Mouse (Mus musculus) stomach, embryonic 16.5 days (tissue): ENCODE results near the gene Slc4a1ap. TPM values are rescaled to one million over a fixed set of nuclear protein-coding genes. Genes with fewer than 3 reads are reported as not detected.
"Not testable (repeated sequence)": the region's sequence is repeated elsewhere in the genome, so short reads cannot be mapped to it uniquely, and the experiment has no call there.

Source experiments
- ATAC-seq: fragments of 200-750 bp; cut with Nextera tagmentation; 2 replicates; pipeline ENCODE4 v1.8.0; 2017; ENCODE audit warnings: moderate number of reproducible peaks, moderate TSS enrichment; ENCODE audit not compliant: insufficient read depth, low FRiP score
- H3K27ac ChIP-seq: fragments of 300-500 bp; sonication (generic); 2 replicates; pipeline ENCODE4 v1.5.1; 2014; ENCODE audit warnings: low read length
- H3K27me3 ChIP-seq: fragments of 300-500 bp; sonication (generic); 2 replicates; pipeline ENCODE4 v1.6.1; 2014; ENCODE audit warnings: low read length, control low read depth, mixed read lengths; ENCODE audit not compliant: control insufficient read depth, insufficient read depth
- H3K36me3 ChIP-seq: fragments of 300-500 bp; sonication (generic); 2 replicates; pipeline ENCODE4 v1.6.1; 2014; ENCODE audit warnings: low read length; ENCODE audit not compliant: control insufficient read depth, insufficient read depth
- H3K4me1 ChIP-seq: fragments of 300-500 bp; sonication (generic); 2 replicates; pipeline ENCODE4 v1.6.1; 2014; ENCODE audit warnings: low read length, control low read depth, mixed read lengths; ENCODE audit not compliant: control insufficient read depth, insufficient read depth
- H3K4me2 ChIP-seq: fragments of 300-500 bp; sonication (generic); 2 replicates; pipeline ENCODE4 v1.6.1; 2014; ENCODE audit warnings: low read depth, low read length, mixed read lengths
- H3K4me3 ChIP-seq: fragments of 300-500 bp; sonication (generic); replicated peaks from 2 replicates; pipeline ENCODE4 v1.5.1; 2014; ENCODE audit warnings: mild to moderate bottlenecking, low read length
- H3K9ac ChIP-seq: fragments of 300-500 bp; sonication (generic); 2 replicates; pipeline ENCODE4 v1.6.1; 2014; ENCODE audit warnings: low read length
- H3K9me3 ChIP-seq: fragments of 300-500 bp; sonication (generic); replicated peaks from 2 replicates; pipeline ENCODE4 v1.6.1; 2016; ENCODE audit warnings: low read length, control low read depth; ENCODE audit not compliant: control insufficient read depth
- WGBS: fragments of 180-500 bp; shearing (Covaris S2); extraction: QIAGEN DNeasy Blood & Tissue Kit; methylation state at CpG from one replicate; pipeline ENCODE4 v1.1.7; 2014; 5-methylcytosine and 5-hydroxymethylcytosine counted together
- polyA plus RNA-seq: library from polyadenylated mRNA; unstranded; fragments of >200 nt; fragmentation: Nextera tagmentation; extraction: Ambion mirVana; gene quantifications from 2 replicates; pipeline ENCODE4 v1.2.1, GENCODE M21; 2015

The Slc4a1ap gene
- polyA plus RNA-seq, 1 experiment from 2014 or later = 24.0 TPM

DNA sequence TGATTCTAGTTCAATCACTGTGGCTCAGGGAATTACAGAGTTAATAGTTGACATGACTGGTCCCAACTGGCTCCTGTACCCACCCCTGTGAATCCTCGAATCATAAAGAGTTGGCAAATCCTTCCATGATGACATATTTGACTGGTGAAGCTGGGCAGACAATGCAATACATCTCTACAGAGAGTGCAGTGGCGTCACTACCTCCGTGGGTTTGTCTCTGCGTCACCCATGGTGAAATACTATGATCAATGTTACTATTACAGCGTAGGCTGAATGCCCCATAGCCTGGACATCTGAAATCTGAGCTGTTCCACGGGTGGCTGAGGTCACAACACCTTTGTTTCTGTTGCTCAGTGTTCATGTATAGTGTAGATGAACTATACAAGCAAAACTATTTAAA lies 54.5 kb downstream of the Slc4a1ap start:
- WGBS = 65% methylated on average over 6 of the region's 6 CpGs

DNA sequence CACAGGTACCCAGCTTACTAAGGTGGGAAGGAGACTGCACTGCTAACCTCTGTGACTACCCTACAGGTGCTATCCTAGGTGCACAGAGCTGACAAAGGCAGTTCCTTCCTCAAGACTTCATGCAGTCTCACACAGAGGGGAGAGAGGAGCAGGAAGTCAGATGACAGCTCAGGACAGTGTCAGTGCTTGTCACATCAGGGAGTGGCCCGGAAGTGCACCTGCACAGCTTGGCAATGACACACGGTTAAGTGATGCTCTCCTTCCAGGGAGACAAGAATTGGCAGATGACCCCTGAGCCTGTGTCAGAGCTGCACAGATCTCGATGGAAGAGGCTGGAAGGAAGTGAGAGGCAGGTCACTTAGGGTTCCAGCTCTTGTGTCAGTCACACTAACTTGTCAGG lies 55.1 kb downstream of the Slc4a1ap start:
- no peak overlapping the region for H3K27ac ChIP-seq
- 57% methylated on average over 3 of the region's 3 CpGs for WGBS
- H3K4me3 ChIP-seq = no peak overlapping the region
- H3K9me3 ChIP-seq = no peaks in the 10 kb centered on the region
- ATAC-seq = no peak
- no peak overlapping the region for H3K4me2 ChIP-seq
- H3K9ac ChIP-seq = no peak overlapping the region
- H3K27me3 ChIP-seq = no peaks in the 10 kb centered on the region
- no peaks in the 10 kb centered on the region for H3K4me1 ChIP-seq
- H3K36me3 ChIP-seq = no peaks in the 10 kb centered on the region

More for the DNA sequence above, 54.5 kb downstream of the Slc4a1ap start:
- no peak overlapping the region for H3K9ac ChIP-seq
- no peaks in the 10 kb centered on the region for H3K4me1 ChIP-seq
- ATAC-seq = no peak
- H3K27me3 ChIP-seq = no peaks in the 10 kb centered on the region
- H3K9me3 ChIP-seq = no peaks in the 10 kb centered on the region
- no peak overlapping the region for H3K27ac ChIP-seq
- H3K4me2 ChIP-seq = no peak overlapping the region
- no peaks in the 10 kb centered on the region for H3K36me3 ChIP-seq
- no peak overlapping the region for H3K4me3 ChIP-seq

DNA sequence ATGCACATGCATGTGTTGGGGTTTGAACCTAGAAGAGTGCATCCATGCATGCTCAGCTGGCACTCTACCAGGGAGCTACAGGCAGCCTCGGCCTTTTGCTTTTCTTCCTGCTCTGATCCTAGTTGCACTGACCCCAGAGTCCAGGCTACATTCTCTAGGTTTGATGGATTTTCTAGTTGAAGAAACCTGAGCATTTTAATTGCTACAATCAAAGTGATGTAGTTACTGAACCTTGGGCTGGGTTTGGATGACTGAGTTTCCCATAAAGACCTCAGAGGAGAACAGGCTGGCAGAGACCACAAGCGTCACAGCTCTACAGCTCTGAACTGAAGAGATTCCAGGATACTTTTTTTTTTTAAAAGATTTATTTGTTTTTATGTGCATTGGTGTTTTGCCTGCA lies 56.5 kb downstream of the Slc4a1ap start:
- H3K36me3 ChIP-seq = no peaks in the 10 kb centered on the region
- no peaks in the 10 kb centered on the region for H3K27me3 ChIP-seq
- H3K4me1 ChIP-seq = no peaks in the 10 kb centered on the region
- ATAC-seq = no peak
- H3K9ac ChIP-seq = no peak overlapping the region
- WGBS = 77% methylated on average over 2 of the region's 2 CpGs
- H3K9me3 ChIP-seq = no peaks in the 10 kb centered on the region
- no peak overlapping the region for H3K4me3 ChIP-seq
- H3K4me2 ChIP-seq = no peak overlapping the region
- H3K27ac ChIP-seq = no peak overlapping the region

DNA sequence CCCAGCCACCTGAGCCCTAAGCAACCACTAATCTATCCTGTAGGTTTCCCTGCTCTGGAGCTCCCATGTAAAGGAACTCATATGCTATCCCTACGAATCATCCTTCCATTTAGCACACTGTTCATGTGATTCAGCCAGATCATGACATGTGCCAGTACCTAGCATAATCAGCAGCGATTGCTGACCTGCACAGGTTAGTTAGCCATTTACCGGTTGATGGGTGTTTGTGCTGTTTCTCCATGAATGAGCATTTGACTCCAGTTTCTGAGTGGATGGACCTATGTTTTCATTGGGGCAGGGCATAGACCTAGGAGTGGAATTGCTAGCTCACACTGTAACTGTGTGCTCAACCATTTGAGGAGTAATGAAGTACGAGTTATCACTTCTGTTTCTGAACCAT lies 58.7 kb downstream of the Slc4a1ap start:
- H3K4me2 ChIP-seq = no peak overlapping the region
- H3K9ac ChIP-seq = no peak overlapping the region
- no peak for ATAC-seq
- no peak overlapping the region for H3K4me3 ChIP-seq
- no peaks in the 10 kb centered on the region for H3K36me3 ChIP-seq
- WGBS = 89% methylated on average over 4 of the region's 4 CpGs
- no peak overlapping the region for H3K27ac ChIP-seq
- H3K4me1 ChIP-seq = no peaks in the 10 kb centered on the region
- 0 out of 2 replicates have a peak, but pooled peaks cover 3% of the 10 kb centered on the region for H3K9me3 ChIP-seq
- no peaks in the 10 kb centered on the region for H3K27me3 ChIP-seq

DNA sequence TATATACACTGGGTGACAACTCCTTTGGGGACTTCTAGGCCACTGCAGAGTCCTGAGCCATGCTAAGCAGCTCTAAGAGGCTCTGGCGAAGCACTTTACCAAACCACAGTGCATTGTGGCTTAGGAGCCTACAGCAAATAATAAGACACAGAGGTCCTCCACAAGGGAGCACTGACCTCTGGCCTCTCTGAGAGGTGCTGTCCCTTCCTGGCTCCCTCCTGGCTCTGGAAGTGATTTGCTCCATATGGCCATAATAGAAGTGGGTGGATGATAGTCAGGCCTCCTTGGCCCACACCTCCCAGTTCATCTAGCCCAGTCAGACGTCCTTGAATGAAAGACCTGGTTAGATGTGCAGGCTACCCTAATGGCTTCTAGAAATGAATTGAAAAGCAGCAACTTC lies 61.2 kb downstream of the Slc4a1ap start:
- 0 out of 2 replicates have a peak, but pooled peaks cover 3% of the 10 kb centered on the region for H3K9me3 ChIP-seq
- H3K4me2 ChIP-seq = no peak overlapping the region
- no peaks in the 10 kb centered on the region for H3K27me3 ChIP-seq
- H3K4me1 ChIP-seq = no peaks in the 10 kb centered on the region
- no peak overlapping the region for H3K9ac ChIP-seq
- no peak for ATAC-seq
- 74% methylated on average over 2 of the region's 2 CpGs for WGBS
- H3K27ac ChIP-seq = no peak overlapping the region
- H3K36me3 ChIP-seq = no peaks in the 10 kb centered on the region
- H3K4me3 ChIP-seq = no peak overlapping the region

DNA sequence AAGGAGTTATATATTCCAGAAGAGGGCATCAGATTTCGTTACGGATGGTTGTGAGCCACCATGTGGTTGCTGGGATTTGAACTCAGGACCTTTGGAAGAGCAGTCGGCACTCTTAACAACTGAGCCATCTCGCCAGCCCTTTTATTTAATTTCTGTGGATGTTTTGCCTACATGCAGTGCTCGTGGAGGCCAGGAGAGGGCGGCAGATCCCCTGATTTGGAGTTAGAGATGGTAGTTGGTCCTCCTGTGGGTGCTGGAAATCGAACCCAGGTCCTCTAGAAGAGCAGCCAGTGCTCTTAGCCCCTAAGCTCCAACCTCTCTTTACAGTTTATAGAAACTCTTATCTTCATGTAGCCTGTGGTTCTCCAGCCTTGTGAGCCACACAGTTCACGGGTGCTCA lies 61.9 kb downstream of the Slc4a1ap start:
- WGBS = 84% methylated on average over 8 of the region's 8 CpGs
- H3K4me1 ChIP-seq, H3K36me3 ChIP-seq, H3K4me3 ChIP-seq, H3K27ac ChIP-seq, H3K4me2 ChIP-seq, H3K9ac ChIP-seq, H3K9me3 ChIP-seq, ATAC-seq, H3K27me3 ChIP-seq: not testable (repeated sequence)

DNA sequence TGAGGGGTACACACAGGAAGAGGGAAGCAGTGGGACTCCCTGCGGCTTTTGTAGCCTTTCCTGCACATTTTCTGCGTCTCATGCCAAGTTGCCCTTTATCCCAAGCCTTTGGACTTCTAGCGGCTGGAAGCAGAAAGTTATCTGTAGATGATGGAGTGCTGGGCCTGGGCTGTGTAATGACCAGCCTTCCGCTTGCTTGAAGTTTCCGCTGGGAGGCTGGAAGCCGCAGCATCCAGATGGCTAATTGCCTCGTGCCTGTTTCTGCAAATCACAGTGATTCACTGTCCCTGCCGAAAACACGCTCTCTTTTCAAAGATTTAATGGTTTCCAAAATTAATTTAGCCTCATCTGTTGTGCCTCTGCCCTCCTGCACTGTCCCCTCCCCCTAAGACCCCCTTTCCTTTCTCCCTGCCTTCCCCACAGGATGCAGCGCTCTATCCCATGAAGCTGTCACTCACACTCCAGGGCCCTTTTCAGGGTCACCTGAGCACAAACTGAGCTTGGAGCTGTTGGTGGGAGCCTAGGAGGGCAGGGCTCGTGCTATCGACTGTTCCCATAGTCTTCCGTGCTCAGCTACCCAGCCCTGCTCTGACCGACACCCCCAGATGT lies 63.0 kb downstream of the Slc4a1ap start:
- no peak overlapping the region for H3K9ac ChIP-seq
- 70% methylated on average over 14 of the region's 14 CpGs for WGBS
- peak; percentile 25; the same call in 1 of the 2 replicates for ATAC-seq

DNA sequence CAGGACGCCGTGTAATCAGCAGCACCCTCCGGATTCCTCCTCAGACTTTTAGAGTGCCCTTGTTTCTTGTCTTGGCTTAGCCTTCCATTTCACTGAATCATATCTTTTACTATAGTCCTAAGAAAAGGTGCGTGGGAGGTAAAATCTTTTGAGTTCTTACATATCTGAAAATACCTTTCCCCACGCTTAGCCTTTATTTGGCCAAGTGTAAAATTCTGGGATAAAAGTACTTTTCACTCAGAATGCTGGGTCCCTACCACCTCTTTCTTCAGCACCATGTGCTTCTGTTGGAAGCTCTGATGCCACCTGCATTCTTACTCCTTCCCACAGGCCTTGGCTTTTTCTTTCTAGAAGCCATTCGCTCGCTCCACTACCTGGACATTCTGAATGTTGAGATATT lies 64.3 kb downstream of the Slc4a1ap start:
- WGBS = 85% methylated on average over 7 of the region's 7 CpGs
- Histone ChIP-seq H3K4me3 (no peak overlapping the region), H3K27ac (no peak overlapping the region), H3K27me3 (no peaks in the 10 kb centered on the region), H3K9ac (no peak overlapping the region), H3K4me1 (0 out of 2 replicates have a peak, but pooled peaks cover 5% of the 10 kb centered on the region), H3K9me3 (0 out of 2 replicates have a peak, but pooled peaks cover 3% of the 10 kb centered on the region), H3K36me3 (no peaks in the 10 kb centered on the region), H3K4me2 (no peak overlapping the region)
- ATAC-seq = no peak

More for the DNA sequence above, 63.0 kb downstream of the Slc4a1ap start:
- Histone ChIP-seq H3K27me3 (no peaks in the 10 kb centered on the region), H3K4me1 (no peaks in the 10 kb centered on the region), H3K4me3 (no peak overlapping the region), H3K9me3 (0 out of 2 replicates have a peak, but pooled peaks cover 3% of the 10 kb centered on the region), H3K36me3 (no peaks in the 10 kb centered on the region), H3K27ac (no peak overlapping the region), H3K4me2 (no peak overlapping the region)

DNA sequence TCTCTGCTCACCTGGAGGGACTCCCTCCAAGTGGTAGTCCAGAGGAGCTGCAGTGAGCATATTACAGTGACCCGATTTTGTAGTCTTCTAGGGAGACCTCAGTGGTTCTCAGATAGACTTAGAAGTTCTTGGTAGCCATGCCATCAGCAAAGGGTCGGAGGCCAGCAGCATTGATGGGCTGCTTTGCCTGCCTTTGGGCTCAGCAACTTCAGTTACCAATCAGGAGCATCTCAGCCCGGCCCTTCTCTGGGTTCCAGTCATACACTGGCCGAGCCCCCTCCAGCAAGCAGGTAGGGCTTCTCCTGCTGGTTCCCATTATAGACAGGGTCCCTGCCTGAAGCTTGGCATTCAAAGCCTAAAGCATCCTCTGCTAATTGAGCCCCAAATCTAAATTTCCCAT lies 69.1 kb downstream of the Slc4a1ap start:
- Histone ChIP-seq H3K4me2 (peak overlapping the region; percentile 69), H3K4me1 (0 out of 2 replicates have a peak, but pooled peaks cover 7% of the 10 kb centered on the region), H3K4me3 (peak overlapping the region; percentile 45; the same call in 1 of the 2 replicates), H3K27me3 (no peaks in the 10 kb centered on the region), H3K9ac (peak overlapping the region; percentile 71), H3K9me3 (no peaks in the 10 kb centered on the region), H3K27ac (peak overlapping the region; percentile 88), H3K36me3 (no peaks in the 10 kb centered on the region)
- ATAC-seq = no peak
- WGBS = 64% methylated on average over 4 of the region's 4 CpGs
